Mouse (Mus musculus) stomach, embryonic 16.5 days (tissue): ENCODE data around the gene Shkbp1. TPM values are rescaled to one million over a fixed set of nuclear protein-coding genes. Genes with fewer than 3 reads are reported as not detected.

Experiments used
- ATAC-seq: fragments of 200-750 bp; cut with Nextera tagmentation; 2 replicates; pipeline ENCODE4 v1.8.0; 2017; ENCODE audit warnings: moderate number of reproducible peaks, moderate TSS enrichment; ENCODE audit not compliant: insufficient read depth, low FRiP score
- H3K27ac ChIP-seq: fragments of 300-500 bp; sonication (generic); 2 replicates; pipeline ENCODE4 v1.5.1; 2014; ENCODE audit warnings: low read length
- H3K27me3 ChIP-seq: fragments of 300-500 bp; sonication (generic); 2 replicates; pipeline ENCODE4 v1.6.1; 2014; ENCODE audit warnings: low read length, control low read depth, mixed read lengths; ENCODE audit not compliant: control insufficient read depth, insufficient read depth
- H3K36me3 ChIP-seq: fragments of 300-500 bp; sonication (generic); 2 replicates; pipeline ENCODE4 v1.6.1; 2014; ENCODE audit warnings: low read length; ENCODE audit not compliant: control insufficient read depth, insufficient read depth
- H3K4me1 ChIP-seq: fragments of 300-500 bp; sonication (generic); 2 replicates; pipeline ENCODE4 v1.6.1; 2014; ENCODE audit warnings: low read length, control low read depth, mixed read lengths; ENCODE audit not compliant: control insufficient read depth, insufficient read depth
- H3K4me2 ChIP-seq: fragments of 300-500 bp; sonication (generic); 2 replicates; pipeline ENCODE4 v1.6.1; 2014; ENCODE audit warnings: low read depth, low read length, mixed read lengths
- H3K4me3 ChIP-seq: fragments of 300-500 bp; sonication (generic); replicated peaks from 2 replicates; pipeline ENCODE4 v1.5.1; 2014; ENCODE audit warnings: mild to moderate bottlenecking, low read length
- H3K9ac ChIP-seq: fragments of 300-500 bp; sonication (generic); 2 replicates; pipeline ENCODE4 v1.6.1; 2014; ENCODE audit warnings: low read length
- H3K9me3 ChIP-seq: fragments of 300-500 bp; sonication (generic); replicated peaks from 2 replicates; pipeline ENCODE4 v1.6.1; 2016; ENCODE audit warnings: low read length, control low read depth; ENCODE audit not compliant: control insufficient read depth
- WGBS: fragments of 180-500 bp; shearing (Covaris S2); extraction: QIAGEN DNeasy Blood & Tissue Kit; methylation state at CpG from one replicate; pipeline ENCODE4 v1.1.7; 2014; 5-methylcytosine and 5-hydroxymethylcytosine counted together
- polyA plus RNA-seq: library from polyadenylated mRNA; unstranded; fragments of >200 nt; fragmentation: Nextera tagmentation; extraction: Ambion mirVana; gene quantifications from 2 replicates; pipeline ENCODE4 v1.2.1, GENCODE M21; 2015

The Shkbp1 gene
- polyA plus RNA-seq, 1 experiment from 2014 or later: 41.0 TPM

DNA sequence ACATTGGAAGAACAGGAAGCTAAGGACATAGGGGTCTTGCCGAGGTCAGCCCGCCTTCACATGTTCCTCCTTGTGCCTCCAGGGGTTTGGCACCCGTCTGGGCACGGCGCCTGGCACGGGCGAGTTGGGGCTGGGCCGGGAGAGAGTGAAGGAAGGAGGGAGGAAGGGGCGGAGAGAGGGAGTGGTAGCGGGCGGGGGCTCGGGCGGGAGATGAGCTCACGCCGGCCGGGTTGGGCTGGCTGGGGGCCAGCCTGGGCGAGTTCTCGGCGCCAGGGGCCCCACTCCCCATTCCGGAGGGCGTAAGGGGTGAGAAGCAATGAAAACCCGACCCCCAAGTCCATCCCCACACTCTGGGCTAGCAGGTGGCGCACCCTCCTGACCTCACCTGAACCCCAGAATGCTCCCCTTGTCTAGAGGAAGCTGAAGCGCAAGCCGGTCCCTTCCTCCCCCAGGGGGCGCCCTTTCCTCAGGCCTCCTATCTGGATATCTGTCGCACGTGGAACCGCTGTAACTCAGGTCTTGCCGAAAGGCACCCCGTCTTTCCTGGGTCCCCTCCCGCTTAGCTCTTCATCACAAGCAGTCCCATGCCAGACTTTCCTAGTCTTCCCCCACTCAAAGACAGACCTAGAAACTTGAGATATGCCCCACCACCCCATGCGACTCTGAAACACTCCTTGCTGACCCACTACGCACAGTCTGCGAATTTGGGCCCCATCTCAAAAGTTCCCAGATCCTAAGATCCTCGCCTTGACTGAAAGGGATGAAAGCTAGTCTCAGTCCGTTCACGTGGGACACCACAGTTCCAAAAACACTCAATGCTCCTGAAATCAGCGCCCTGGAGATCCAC lies 23.2 kb downstream of the Shkbp1 start:
- Histone ChIP-seq H3K9ac (peak overlapping the region; percentile 96), H3K9me3 (no peaks in the 10 kb centered on the region), H3K4me2 (peak overlapping the region; percentile 85), H3K27me3 (peaks cover 16% of the 10 kb centered on the region), H3K4me1 (peaks cover 57% of the 10 kb centered on the region), H3K27ac (peak overlapping the region; percentile 98), H3K36me3 (peaks cover under 1% of the 10 kb centered on the region; the same call in 1 of the 2 replicates), H3K4me3 (peak overlapping the region; percentile 75)
- WGBS: 1% methylated on average over 38 of the region's 39 CpGs
- peak; percentile 22 for ATAC-seq

DNA sequence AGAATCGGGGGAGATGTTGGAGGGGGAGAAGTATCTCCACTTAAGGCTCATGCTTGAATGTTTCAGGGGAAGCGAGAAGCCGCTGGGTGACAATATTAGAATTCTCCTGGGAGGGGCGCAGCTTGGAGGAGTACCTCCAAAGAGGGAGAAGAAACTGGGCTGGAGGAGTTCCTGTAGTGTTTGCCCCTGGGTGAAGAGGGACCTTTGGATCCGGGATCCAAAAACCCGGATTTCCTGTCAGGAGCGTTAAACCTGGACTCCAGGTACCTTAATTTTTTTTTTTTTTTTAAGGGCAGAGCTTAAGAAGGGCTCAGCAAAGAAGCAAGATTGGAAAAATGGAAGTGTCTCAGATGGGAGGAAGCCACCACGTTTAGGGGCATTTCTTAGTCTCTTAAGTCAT lies 24.0 kb downstream of the Shkbp1 start:
- Histone ChIP-seq H3K4me3 (peak overlapping the region; percentile 75), H3K9ac (peak overlapping the region; percentile 96), H3K27ac (peak overlapping the region; percentile 98), H3K4me1 (peaks cover 50% of the 10 kb centered on the region), H3K27me3 (peaks cover 13% of the 10 kb centered on the region), H3K9me3 (no peaks in the 10 kb centered on the region), H3K4me2 (peak overlapping the region; percentile 85), H3K36me3 (peaks cover 5% of the 10 kb centered on the region; the same call in 1 of the 2 replicates)
- no peak for ATAC-seq
- WGBS: 6% methylated on average over 8 of the region's 8 CpGs

DNA sequence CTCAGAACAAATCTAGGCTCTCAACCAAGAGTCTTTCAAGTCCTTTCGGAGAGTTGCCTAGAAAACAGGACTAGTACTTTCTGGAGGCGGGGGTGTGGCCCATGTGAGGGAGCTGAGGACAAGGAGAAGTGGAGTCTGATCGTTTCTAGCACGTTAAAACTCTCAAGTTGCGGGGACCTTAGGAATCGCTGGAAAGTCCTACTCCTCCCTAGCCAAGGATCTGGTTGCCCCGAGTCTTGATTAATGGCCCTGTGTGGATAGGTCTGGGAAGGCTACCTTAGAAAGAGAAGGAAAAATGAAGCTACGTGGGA lies 24.3 kb downstream of the Shkbp1 start:
- 1% methylated on average over 8 of the region's 8 CpGs for WGBS
- Histone ChIP-seq H3K4me2 (peak overlapping the region; percentile 85), H3K27ac (peak overlapping the region; percentile 98), H3K36me3 (peaks cover 5% of the 10 kb centered on the region; the same call in 1 of the 2 replicates), H3K27me3 (peaks cover 17% of the 10 kb centered on the region), H3K9me3 (no peaks in the 10 kb centered on the region), H3K4me1 (peaks cover 48% of the 10 kb centered on the region), H3K4me3 (peak overlapping the region; percentile 75), H3K9ac (peak overlapping the region; percentile 96)
- no peak for ATAC-seq

DNA sequence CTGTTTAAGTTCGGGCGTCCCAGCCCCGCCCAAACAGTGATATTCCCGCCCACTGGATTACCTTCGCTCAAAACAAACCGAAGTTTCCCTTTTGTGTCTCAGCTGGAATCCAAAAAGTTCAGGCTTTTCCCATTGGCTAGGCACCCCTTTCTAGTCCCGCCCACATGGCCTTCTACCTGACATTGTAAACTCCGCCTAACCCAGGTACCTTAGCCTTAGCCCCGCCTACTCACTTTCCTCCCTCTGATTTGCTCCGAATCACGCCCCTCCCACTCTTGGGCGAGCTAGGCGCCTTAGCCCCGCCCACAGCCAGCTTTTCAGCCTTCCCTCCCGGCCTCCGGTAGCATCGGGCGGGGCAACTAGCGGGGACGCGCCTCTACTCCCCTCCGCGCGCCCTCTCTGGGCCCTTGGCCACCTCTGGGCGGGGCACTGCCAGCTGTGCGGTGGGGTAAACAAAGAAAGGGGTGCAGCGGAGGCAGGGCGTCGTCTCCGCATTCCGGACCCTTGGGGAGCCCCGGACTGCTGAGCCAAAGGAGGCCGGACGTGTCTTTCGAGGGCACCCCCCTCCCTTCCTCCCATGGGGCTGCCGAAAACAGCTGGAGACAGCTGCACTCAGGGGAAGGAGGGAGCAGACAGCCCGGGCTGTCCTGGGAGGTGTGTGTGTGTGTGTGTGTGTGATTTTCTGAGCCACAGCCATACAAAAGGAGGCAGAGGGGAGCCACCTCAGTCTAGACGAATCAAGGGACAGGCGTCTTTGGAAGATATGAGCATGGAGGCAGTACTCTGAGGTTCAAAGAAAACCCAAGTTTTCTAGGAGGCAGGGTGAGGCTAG lies 24.9 kb downstream of the Shkbp1 start:
- peak; percentile 65 for ATAC-seq
- Histone ChIP-seq H3K9ac (peak overlapping the region; percentile 96), H3K27ac (peak overlapping the region; percentile 98), H3K9me3 (no peaks in the 10 kb centered on the region), H3K4me3 (peak overlapping the region; percentile 75), H3K36me3 (peaks cover 5% of the 10 kb centered on the region; the same call in 1 of the 2 replicates), H3K4me2 (peak overlapping the region; percentile 85), H3K27me3 (peaks cover 17% of the 10 kb centered on the region), H3K4me1 (peaks cover 47% of the 10 kb centered on the region)
- 1% methylated on average over 39 of the region's 39 CpGs for WGBS

DNA sequence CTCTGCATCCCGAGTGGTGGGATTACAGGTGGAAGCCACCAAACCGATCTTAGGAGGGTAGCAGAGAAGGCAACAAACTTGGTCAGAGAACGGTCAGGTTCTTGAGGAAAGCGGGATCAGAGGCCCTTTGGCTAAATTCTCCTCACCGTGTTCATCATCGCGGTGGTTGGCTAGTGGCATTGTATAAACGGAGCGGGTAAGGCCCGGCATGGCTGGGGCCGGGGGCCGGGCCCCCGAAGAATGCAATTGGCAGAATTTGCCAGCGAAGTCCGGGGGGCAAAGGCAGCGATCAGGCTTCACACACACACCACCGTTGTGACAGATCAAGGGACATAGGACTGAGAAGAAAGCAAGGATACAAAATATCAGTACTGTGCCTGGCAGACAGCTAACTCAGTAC lies 25.8 kb downstream of the Shkbp1 start:
- H3K4me3 ChIP-seq: peak overlapping the region; percentile 75
- peaks cover 17% of the 10 kb centered on the region for H3K27me3 ChIP-seq
- peak overlapping the region; percentile 98; the same call in 1 of the 2 replicates for H3K27ac ChIP-seq
- no peak for ATAC-seq
- H3K4me2 ChIP-seq: peak overlapping the region; percentile 85
- peaks cover 5% of the 10 kb centered on the region; the same call in 1 of the 2 replicates for H3K36me3 ChIP-seq
- H3K9me3 ChIP-seq: no peaks in the 10 kb centered on the region
- peaks cover 45% of the 10 kb centered on the region for H3K4me1 ChIP-seq
- WGBS: 27% methylated on average over 17 of the region's 17 CpGs
- peak overlapping the region; percentile 54; the same call in 1 of the 2 replicates for H3K9ac ChIP-seq

DNA sequence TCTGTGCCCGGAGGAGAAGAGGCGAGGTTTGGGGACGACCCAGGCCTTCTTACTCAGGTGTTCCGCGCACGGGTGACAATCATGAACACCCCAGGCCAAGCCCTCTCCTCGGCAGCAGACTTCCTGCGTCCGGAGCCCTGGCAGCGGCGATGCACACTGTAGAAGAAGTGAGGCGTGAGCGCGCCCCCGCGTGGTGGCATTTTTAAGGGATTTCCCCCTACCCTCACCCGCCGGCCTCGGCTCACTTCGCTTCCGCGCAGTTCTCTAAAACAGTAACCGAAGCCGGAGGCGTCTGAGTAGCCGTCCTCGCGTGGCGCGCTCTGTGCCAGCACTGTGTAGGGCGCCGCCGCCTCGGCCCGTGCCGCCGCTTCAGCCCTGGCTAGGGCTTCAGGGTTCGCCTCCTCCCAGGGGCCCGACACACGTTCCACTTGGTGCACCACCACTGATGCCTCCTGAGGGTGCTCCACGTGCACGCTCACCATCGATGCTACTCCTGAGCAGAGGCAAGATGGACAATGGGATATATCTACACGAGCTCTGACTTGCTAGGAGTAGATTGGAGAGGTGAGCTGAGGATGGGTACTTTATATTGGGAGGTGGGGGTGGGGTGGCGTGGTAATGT lies 26.4 kb downstream of the Shkbp1 start:
- no peak for ATAC-seq
- H3K4me3 ChIP-seq: peak overlapping the region; percentile 75
- peaks cover 10% of the 10 kb centered on the region for H3K36me3 ChIP-seq
- 0 out of 2 replicates have a peak overlapping the region, but pooled peaks have one; percentile 98 for H3K27ac ChIP-seq
- H3K4me1 ChIP-seq: peaks cover 39% of the 10 kb centered on the region
- peak overlapping the region; percentile 54 for H3K9ac ChIP-seq
- peaks cover 13% of the 10 kb centered on the region for H3K27me3 ChIP-seq
- H3K4me2 ChIP-seq: peak overlapping the region; percentile 85
- WGBS: 11% methylated on average over 45 of the region's 45 CpGs
- no peaks in the 10 kb centered on the region for H3K9me3 ChIP-seq

DNA sequence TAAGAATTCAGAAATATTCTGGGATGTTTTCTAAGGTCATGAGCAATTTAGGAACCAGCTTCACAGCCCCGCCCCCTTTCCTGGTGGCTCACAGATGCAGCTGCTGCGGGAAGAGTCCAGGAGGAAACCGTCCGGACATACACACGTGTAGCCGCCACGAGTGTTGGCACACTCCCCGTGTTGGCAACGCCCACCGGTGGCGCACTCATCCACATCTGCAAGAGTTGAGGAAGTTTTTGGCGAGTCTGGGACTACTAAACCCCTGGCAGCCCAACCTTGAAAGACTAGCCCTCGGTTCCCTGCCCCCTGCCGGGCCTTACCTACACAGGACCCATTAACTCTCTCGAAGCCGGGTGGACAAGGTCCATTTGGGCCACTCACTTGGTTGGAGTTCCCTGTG lies 27.2 kb downstream of the Shkbp1 start:
- Histone ChIP-seq H3K4me1 (peaks cover 32% of the 10 kb centered on the region), H3K9ac (no peak overlapping the region), H3K4me2 (no peak overlapping the region), H3K27me3 (peaks cover 7% of the 10 kb centered on the region), H3K36me3 (peaks cover 16% of the 10 kb centered on the region), H3K4me3 (no peak overlapping the region), H3K27ac (no peak overlapping the region), H3K9me3 (no peaks in the 10 kb centered on the region)
- ATAC-seq: no peak
- 43% methylated on average over 16 of the region's 16 CpGs for WGBS

DNA sequence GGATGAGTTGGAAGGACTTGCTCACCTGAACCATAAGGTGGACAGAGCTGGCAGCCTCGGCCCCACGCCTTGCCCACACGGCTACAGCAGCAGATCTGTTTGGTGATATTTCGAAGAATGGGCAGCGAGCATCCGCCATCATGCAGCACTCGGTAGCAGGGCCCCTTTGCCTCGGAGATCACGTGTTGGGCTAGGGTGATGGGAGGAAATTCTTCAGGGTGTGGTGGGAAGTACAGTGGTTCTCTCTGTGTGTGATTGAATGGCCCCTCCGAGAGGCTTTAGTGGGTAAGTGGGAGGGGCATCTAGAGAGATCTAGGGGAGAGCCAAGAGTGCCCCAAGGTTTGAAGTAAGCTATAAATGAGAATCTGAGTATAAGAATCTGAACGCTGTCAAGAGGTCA lies 27.7 kb downstream of the Shkbp1 start:
- no peaks in the 10 kb centered on the region for H3K9me3 ChIP-seq
- 80% methylated on average over 11 of the region's 11 CpGs for WGBS
- no peak overlapping the region for H3K27ac ChIP-seq
- peaks cover 32% of the 10 kb centered on the region for H3K4me1 ChIP-seq
- H3K9ac ChIP-seq: no peak overlapping the region
- no peak overlapping the region for H3K4me3 ChIP-seq
- H3K27me3 ChIP-seq: peaks cover 5% of the 10 kb centered on the region
- H3K36me3 ChIP-seq: peaks cover 17% of the 10 kb centered on the region
- no peak for ATAC-seq
- no peak overlapping the region for H3K4me2 ChIP-seq
